Mouse (Mus musculus): ENCODE results near the gene Olfr1368. TPM values are rescaled to one million over a fixed set of nuclear protein-coding genes. Genes with fewer than 3 reads are reported as not detected.
"Not testable (repeated sequence)": the region's sequence is repeated elsewhere in the genome, so short reads cannot be mapped to it uniquely, and the experiment has no call there.

Olfr1368 gene
- total RNA-seq, 4 experiments from 2014 or later: not detected

DNA sequence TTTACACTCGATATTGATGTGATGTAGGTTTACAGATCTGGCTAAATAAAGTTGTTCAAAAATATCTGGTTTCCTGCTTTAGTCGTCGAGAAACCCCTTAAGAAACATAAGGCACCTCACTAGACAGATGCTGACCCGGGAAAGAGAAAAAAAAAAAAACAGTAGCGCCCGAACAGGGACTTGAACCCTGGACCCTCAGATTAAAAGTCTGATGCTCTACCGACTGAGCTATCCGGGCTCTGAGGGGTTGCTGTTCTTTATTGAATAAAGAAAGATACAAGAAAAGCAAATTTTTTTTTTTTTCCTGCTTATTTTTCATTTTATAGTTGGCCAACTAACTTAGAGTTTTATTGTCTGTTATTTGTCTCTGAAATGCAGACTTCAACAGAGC, 22.2 kb upstream of the Olfr1368 start:
- DNase-seq (ENCODE audit: low spot score in 2 of 2): no peak

DNA sequence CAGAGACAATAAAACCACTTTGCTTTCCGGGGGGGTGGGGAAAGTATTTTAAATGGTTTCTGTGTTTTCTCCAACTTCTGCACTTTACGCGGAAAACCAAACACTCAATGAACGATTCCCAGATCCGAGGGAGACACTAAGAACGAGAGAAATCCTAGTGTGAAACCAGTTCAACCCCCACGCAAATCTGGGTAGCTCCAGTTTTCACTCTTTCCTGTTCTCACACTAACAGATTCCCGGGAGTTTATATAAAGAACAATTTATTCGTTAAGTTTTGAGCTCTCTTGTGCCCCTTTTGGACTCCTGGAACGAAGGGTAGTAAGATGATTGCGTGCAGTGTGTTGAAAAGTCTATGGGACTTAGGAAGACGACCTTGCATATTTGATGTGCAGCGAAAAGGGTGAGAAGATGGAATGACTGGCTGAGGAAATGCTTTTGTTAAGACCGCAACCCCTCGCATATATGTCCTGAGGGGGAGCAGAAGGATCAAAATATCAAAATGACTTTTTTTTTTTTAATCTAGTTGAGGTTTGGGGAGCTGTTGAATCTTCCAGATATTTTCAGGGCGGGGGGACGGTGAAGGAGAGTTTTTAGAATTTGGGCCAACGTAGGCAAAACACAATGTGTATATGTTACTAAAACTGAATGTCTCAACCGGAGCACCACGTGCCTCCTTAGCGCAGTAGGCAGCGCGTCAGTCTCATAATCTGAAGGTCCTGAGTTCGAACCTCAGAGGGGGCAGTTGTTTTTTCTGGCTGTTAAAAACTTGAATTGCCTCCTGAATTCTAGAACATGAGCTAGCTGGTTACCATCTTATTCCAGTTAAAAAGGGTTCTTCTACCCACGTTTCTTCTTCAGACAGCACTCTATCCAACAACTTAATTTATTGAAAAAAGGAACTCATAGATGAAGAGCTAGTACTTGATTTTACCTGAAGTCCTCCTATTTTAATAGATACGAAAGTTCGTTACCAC, 21.6 kb upstream of the Olfr1368 start:
- peak; percentile 37 to 44 for DNase-seq (ENCODE audit: low spot score in 2 of 2)

DNA sequence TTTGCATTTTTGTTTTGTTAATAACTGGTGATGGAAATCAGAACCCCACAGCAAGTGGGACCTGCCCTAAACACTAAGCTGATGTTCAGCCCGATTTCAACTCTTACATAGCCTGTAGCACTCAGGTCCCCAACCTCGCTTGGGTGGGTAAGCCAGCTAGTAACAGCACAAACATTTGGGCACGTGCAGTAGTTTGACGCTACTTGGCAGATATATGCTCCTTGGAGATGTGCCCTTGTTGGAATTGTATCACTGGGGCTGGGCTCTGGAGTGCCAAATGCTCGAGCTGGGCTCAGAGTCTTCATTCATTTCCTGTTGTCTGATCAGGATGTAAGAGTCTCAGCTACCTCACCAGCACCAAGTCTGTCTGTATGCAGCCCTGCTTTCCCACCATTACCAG, 16.9 kb upstream of the Olfr1368 start:
- DNase-seq (ENCODE audit: low spot score in 2 of 2): no peak

DNA sequence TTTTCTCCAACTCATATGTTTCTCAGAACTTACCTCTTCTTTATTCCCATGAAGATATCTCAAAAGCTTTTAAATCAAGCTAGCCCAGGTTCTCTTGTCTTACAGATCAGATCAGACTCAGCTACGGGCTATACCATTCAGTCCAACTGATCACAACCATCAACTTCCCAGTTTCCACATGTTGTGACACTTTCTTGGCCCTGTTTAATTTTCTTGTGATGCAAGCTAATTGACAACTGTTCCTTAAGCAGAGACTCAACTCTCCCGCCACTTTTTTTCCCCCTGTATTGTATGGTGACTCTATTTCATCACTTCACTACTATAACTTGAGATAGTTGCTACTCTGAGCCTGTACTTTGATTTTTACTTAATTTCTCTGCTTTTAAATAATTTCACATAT, 15.9 kb upstream of the Olfr1368 start:
- no peak for DNase-seq (ENCODE audit: low spot score in 2 of 2)

DNA sequence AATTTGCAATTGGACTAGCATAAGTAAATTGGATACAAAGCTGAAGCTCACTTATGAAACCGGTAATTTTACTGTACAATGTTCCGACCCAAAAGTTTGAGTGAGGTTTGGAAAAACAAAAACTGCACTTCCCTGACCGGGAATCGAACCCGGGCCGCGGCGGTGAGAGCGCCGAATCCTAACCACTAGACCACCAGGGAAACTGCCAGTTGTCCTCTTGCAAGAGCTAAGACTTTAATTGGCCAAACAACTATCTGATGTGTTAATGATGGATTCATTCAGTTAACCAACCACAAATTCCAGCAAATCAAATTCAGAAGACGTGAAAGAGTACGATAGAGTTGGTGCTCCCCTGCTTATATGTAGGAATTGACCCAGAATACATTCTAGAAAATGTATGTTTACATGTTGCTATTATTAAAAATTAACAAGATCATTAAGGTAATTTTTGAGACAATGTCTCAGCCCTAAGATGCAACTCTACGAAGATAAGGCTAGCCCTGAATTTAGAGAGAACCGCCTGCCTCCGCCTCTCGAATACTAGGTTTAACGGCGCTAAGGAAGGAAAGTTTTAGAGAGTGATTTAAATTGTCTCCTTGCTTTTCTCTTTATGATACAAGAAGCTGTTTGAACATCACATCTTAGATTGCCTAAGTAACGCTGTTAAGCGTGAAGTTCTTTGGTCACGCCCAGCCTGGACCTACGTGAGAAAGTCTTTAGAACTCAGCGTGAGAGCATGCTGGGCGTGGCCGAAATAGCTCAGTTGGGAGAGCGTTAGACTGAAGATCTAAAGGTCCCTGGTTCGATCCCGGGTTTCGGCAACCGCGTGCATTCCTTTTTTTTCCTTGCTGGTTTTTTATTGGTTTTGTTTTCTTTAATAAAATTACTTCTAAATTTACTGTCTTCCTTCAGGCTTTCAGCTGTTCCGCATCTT, 15.3 kb upstream of the Olfr1368 start:
- peak; percentile 80 to 84 for DNase-seq (ENCODE audit: low spot score in 2 of 2)

- no peak for DNase-seq (ENCODE audit: low spot score in 2 of 2)
Measured at GRCm38 (mm10) chr13:21160041-21160511, 14.4 kb upstream of the Olfr1368 start.

DNA sequence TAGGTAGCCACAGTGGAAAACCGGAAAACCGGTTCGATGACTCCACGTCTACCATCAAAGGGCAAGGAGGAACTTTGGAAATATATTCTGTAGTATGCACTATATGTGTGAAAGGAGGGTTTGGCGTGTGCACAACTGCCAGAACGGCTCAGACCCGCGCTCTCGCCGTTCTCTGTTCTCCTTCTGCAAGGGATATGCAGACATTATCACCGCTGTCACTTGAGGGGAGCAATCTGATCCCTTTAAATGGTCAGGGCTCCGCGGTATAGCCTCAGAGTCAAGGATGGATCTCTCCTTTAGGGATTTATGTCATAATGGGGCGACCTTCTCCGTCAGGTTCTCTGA, 13.8 kb upstream of the Olfr1368 start:
- DNase-seq (ENCODE audit: low spot score in 2 of 2): no peak

DNA sequence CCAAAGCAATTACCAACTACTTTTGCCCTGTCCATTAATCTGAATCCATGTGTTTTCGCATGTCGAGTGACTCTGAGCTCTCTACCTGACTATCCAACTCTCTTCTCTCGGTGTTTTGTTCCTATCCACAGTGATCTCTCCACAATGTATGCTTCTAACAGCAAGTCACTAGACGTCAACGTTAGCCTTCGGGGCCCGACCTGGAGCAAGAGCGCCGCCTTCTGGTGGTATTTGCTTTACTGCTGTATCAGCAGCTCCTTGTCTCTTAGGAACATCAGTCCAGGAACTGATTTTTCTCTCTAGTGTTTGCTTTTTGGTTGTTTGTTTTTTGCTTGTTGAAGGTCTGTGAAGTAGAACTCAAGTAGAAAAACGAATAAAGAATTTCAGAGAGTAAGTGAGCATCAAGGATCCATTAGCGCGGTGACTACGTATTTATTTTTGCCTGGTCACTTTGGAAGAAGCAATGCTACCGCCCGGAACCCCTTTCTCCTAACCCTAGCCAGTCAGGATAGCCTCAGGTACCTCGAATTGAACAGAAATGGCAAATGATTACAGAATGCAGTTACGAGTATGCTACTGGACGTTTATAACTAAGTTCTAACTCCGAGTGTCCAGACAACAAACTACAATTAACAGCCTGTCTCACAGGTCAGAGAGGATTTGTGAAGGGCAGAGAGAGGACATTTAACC, 13.3 kb upstream of the Olfr1368 start:
- DNase-seq (ENCODE audit: low spot score in 2 of 2): peak; percentile 45 to 63

GRCm38 (mm10) chr13:21158071-21158470, 12.4 kb upstream of the Olfr1368 start:
- DNase-seq (ENCODE audit: low spot score in 2 of 2): no peak

DNA sequence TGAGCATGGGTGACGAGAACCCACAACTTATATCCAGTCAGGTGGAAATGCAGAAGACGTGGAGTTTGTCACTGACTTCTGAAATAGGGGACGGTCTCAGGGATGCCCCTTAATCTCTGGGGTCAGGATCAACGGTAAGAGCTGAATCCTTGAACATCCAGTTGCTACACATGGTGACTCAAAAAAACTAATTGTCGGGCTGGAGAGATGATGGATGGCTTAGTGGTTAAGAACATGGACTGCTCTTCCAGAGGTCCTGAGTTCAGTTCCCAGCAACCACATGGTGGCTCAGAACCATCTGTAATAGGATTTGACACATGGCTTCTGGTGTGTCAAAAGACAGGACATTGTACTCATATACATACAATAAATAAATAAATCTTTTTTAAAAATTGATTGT, 10.2 kb upstream of the Olfr1368 start:
- DNase-seq (ENCODE audit: low spot score in 2 of 2): no peak

DNA sequence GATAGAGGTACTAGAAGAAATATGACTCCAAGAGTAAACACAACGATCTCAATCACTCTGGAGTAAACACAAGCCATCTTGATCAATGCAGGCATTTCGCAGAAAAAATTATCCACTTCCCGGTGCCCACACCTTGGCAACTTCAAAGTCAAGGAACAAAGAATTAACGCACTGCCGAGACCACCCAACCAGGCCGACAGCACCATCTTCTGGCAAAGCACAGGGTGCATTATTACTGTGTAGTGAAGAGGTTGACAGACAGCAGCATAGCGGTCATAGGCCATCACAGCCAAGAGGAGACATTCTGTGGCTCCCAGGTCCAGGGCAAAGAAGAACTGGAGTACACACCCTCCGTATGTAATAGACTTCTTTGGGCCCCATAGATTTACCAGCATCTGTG, 3.2 kb downstream of the Olfr1368 start:
- no peak for DNase-seq (ENCODE audit: low spot score in 2 of 2)

DNA sequence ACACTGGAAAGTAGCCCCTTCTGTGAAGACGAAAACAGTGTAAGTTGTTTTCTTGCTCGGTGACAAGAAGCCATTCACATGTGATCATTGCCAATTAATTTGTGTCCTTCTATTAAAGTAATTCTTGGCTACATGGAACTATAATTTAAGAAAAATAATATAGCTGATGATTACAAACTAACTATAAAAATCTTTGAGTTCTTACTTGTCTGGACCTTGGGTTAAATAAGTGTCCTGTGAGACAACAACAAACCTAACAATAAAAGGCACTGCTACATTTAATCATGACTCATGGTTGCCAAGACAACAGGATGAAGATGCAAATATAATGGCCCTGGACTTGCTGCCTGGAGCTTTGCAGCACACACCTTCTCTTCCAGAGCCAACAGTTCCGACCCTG, 16.3 kb downstream of the Olfr1368 start, which contains the start of gene Olfr263:
Olfr263 (plus strand) TSS at position 301 of the 400 bp plus-strand sequence.
- not testable (repeated sequence) for DNase-seq (ENCODE audit: low spot score in 2 of 2)

DNA sequence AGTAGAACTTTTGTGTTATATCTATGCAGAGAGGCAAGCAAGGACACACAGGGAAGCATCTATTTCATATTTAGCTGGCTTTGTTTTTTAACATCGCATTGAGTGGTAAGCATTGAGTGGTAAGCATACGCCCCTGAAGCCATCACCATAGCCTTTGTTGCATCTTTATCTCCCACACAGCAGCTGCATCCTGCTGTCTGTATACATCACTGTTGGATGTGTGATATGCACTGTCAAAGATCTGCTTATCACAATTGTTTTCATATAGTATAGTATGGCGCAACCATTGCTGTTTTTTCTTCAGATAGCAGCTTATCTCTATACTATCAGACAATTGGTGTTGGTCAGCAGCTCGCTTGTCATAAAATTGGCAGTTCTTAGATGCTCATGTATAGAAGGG, 31.5 kb downstream of the Olfr1368 start:
- no peak for DNase-seq (ENCODE audit: low spot score in 2 of 2)

DNA sequence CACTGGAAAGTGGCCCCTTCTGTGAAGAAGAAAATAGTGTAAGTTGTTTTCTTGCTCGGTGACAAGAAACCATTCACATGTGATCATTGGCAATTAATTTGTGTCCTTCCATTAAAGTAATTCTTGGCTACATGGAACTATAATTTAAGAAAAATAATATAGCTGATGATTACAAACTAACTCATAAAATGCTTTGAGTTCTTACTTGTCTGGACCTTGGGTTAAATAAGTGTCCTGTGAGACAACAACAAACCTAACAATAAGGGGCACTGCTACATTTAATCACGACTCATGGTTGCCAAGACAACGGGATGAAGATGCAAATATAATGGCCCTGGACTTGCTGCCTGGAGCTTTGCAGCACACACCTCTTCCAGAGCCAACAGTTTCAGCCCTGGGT, 34.5 kb downstream of the Olfr1368 start, which contains the start of gene Olfr1369-ps1:
Olfr1369-ps1 (plus strand) TSS at position 301 of the 400 bp plus-strand sequence.
- not testable (repeated sequence) for DNase-seq (ENCODE audit: low spot score in 2 of 2)

DNA sequence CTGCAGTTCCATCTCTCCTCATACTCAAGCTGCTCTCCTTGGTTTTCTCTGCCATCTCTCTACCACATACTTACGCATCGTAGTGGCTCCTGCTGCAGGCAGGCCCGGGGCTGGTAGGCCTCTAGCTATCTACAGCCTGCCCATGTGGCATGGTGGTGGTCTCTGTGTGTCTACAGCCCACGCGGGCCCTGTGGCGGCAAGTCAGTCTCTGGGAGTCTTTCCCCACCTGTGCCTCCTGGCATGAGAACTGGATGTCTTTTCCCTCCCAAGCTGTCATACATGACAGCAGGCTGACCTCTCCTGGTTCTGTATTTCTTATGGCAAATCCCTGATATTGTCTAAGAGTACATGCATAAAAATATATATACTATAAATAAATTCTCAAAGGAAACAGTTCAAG, 35.2 kb downstream of the Olfr1368 start:
- no peak for DNase-seq (ENCODE audit: low spot score in 2 of 2)

DNA sequence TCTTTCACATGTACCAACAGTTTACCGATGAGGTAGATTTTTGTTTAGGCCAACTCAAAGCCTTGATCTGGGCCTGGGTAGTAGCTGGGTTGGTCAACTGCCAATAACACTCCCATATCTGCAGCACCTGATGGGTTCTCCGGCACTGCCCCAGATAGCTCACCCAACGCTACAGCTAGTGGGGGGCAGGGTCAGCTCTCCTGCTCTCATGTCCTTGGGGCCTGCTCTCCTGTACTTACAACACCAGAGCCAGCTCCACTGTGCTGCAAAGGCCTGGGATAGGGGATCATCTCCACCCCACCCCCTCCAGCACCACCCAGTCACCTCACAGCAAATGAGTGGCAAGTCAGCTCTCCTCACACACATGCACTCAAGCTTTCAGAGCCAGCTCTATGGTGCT, 35.9 kb downstream of the Olfr1368 start:
- no peak for DNase-seq (ENCODE audit: low spot score in 2 of 2)

Other genes starting within 250 kb of the Olfr1368 start
- not detected for gene Olfr1370, start 70.9 kb downstream of the Olfr1368 start, total RNA-seq (2022)
- gene Olfr1369-ps1, start 34.4 kb downstream of the Olfr1368 start, total RNA-seq (2022): not detected
- not detected for gene Olfr263, start 16.2 kb downstream of the Olfr1368 start, total RNA-seq (2022)
- 10 to 100 TPM; 22.7 to 27.5 (median 25.3) TPM for gene Trim27, start 33.6 kb upstream of the Olfr1368 start, total RNA-seq (2022)
- gene Gpx5, start 146.9 kb upstream of the Olfr1368 start, total RNA-seq (2022): not detected
- not detected for gene Gpx6, start 166.3 kb upstream of the Olfr1368 start, total RNA-seq (2022)
- gene Olfr1367, start 201.0 kb upstream of the Olfr1368 start, total RNA-seq (2022): not detected
- gene Zscan12, start 217.0 kb upstream of the Olfr1368 start, total RNA-seq (2022): 10 to 100 TPM in 1 of 4 experiments, 1 to 10 TPM in 3; 7.7 to 10.5 (median 8.5) TPM